Mouse (Mus musculus): Measurements from ENCODE around the gene Sox6.

DNA sequence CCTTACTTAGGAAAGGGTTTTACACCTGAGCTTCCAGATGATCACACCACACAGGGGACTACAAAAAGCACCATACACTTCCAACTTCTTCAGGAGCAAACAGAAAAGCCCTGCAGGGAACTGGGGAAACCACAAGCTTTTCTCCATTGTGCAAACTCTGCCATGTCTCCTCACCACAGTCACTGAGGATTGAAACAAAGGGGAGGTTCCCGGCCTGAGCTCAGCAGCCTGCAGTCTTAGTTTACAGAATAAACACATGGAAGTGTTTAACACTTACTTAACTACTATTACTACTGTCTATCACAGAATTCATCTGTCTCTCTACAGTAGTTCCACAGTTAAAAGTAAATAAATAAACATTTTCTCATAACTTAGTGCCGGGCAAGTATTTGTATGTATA, 498.3 kb downstream of the Sox6 start:
- TF ChIP-seq POLR2A (IDR thresholded peaks at IDR 0.05; ENCODE audit: insufficient read depth, low read depth, low read length) = no peak
- no peak for TF ChIP-seq CTCF (IDR thresholded peaks at IDR 0.05)
